Mouse (Mus musculus) lung, postnatal 0 days (tissue): ENCODE results near the gene Urb1. TPM values are rescaled to one million over a fixed set of nuclear protein-coding genes. Genes with fewer than 3 reads are reported as not detected.

Experiments used
- ATAC-seq: fragments of 200-750 bp; cut with Nextera tagmentation; 2 replicates; pipeline ENCODE4 v1.8.0; 2017; ENCODE audit warnings: moderate library complexity
- DNase-seq: peaks from one replicate; pipeline ENCODE4 v3.0.0-alpha.2; 2016; ENCODE audit warnings: low spot score
- H3K27ac ChIP-seq: fragments of 300-500 bp; sonication (generic); 2 replicates; pipeline ENCODE4 v1.5.1; 2014; ENCODE audit warnings: antibody characterized with exemption, mild to moderate bottlenecking, low read length, mixed read lengths
- H3K27me3 ChIP-seq: fragments of 300-500 bp; sonication (generic); replicated peaks from 2 replicates; pipeline ENCODE4 v1.6.1; 2014; ENCODE audit warnings: low read length, mixed read lengths; ENCODE audit not compliant: insufficient read depth
- H3K36me3 ChIP-seq: fragments of 300-500 bp; sonication (generic); 2 replicates; pipeline ENCODE4 v1.6.1; 2014; ENCODE audit warnings: low read length, mixed read lengths; ENCODE audit not compliant: insufficient read depth
- H3K4me1 ChIP-seq: fragments of 300-500 bp; sonication (generic); 2 replicates; pipeline ENCODE4 v1.6.1; 2014; ENCODE audit warnings: antibody characterized with exemption, low read depth, low read length, mixed read lengths; ENCODE audit not compliant: insufficient read depth
- H3K4me2 ChIP-seq: fragments of 300-500 bp; sonication (generic); replicated peaks from 2 replicates; pipeline ENCODE4 v1.6.1; 2014; ENCODE audit warnings: low read depth, mild to moderate bottlenecking, low read length, moderate library complexity, mixed read lengths
- H3K4me3 ChIP-seq: fragments of 300-500 bp; sonication (generic); 2 replicates; pipeline ENCODE4 v1.5.1; 2014; ENCODE audit warnings: low read depth, low read length
- H3K9ac ChIP-seq: fragments of 300-500 bp; sonication (generic); replicated peaks from 2 replicates; pipeline ENCODE4 v1.6.1; 2014; ENCODE audit warnings: low read depth, mild to moderate bottlenecking
- H3K9me3 ChIP-seq: fragments of 300-500 bp; sonication (generic); 2 replicates; pipeline ENCODE4 v1.6.1; 2016; ENCODE audit warnings: low read length, mixed read lengths
- CTCF ChIP-seq: IDR thresholded peaks from 2 replicates; pipeline ENCODE4 v1.5.1; 2016; ENCODE audit warnings: antibody characterized with exemption, mild to moderate bottlenecking
- EP300 ChIP-seq: IDR thresholded peaks from 2 replicates; pipeline ENCODE4 v1.6.1; 2016; ENCODE audit warnings: antibody characterized with exemption, mild to moderate bottlenecking, control low read depth
- WGBS: fragments of 180-500 bp; shearing (Covaris S2); extraction: QIAGEN DNeasy Blood & Tissue Kit; methylation state at CpG from one replicate; pipeline ENCODE4 v1.1.7; 2014; 5-methylcytosine and 5-hydroxymethylcytosine counted together
- polyA plus RNA-seq: library from polyadenylated mRNA; unstranded; fragments of >200 nt; fragmentation: Nextera tagmentation; extraction: Ambion mirVana; gene quantifications from 2 replicates; pipeline ENCODE4 v1.2.1, GENCODE M21; 2015

Urb1 gene
- 2.7 TPM in 2 replicates for polyA plus RNA-seq

GRCm38 (mm10) chr16:90809975-90810715 lies at the start of gene Urb1:
TSS of gene Urb1 (minus strand) at chr16:90810413.
- ATAC-seq = peak; percentile 97
- 0% methylated on average over 47 of the region's 47 CpGs for WGBS
- Histone ChIP-seq H3K27ac (peak within 1 kb of the TSS; percentile 71), H3K4me3 (peak within 1 kb of the TSS; percentile 66), H3K4me2 (peak within 1 kb of the TSS; percentile 90), H3K4me1 (peaks cover 4% of the 10 kb centered on the region; the same call in 1 of the 2 replicates), H3K9ac (peak within 1 kb of the TSS; percentile 37), H3K36me3 (no peaks in the 10 kb centered on the region), H3K27me3 (no peaks in the 10 kb centered on the region), H3K9me3 (no peaks in the 10 kb centered on the region)
- peak; percentile 97 for DNase-seq
- TF ChIP-seq EP300 = 0 out of 2 replicates have a peak, but pooled peaks have one; percentile 12
- TF ChIP-seq CTCF = no peak

GRCm38 (mm10) chr16:90858206-90858605 lies 48.0 kb upstream of the Urb1 start:
- no peak overlapping the region for H3K4me2 ChIP-seq
- no peaks in the 10 kb centered on the region for H3K27me3 ChIP-seq
- 83% methylated on average over 4 of the region's 4 CpGs for WGBS
- TF ChIP-seq CTCF (no peak), EP300 (no peak)
- no peaks in the 10 kb centered on the region for H3K4me1 ChIP-seq
- H3K9me3 ChIP-seq = no peaks in the 10 kb centered on the region
- H3K36me3 ChIP-seq = no peaks in the 10 kb centered on the region
- no peak overlapping the region for H3K9ac ChIP-seq
- DNase-seq (no peak), ATAC-seq (no peak)
- H3K27ac ChIP-seq = no peak overlapping the region
- no peak overlapping the region for H3K4me3 ChIP-seq

GRCm38 (mm10) chr16:90856552-90857200 lies 46.5 kb upstream of the Urb1 start:
- TF ChIP-seq CTCF (no peak), EP300 (peak; percentile 88)
- DNase-seq = peak; percentile 85
- H3K4me3 ChIP-seq = no peak overlapping the region
- no peaks in the 10 kb centered on the region for H3K36me3 ChIP-seq
- H3K9me3 ChIP-seq = no peaks in the 10 kb centered on the region
- no peaks in the 10 kb centered on the region for H3K27me3 ChIP-seq
- peak overlapping the region; percentile 23; the same call in 1 of the 2 replicates for H3K27ac ChIP-seq
- WGBS = 63% methylated on average over 6 of the region's 6 CpGs
- no peaks in the 10 kb centered on the region for H3K4me1 ChIP-seq
- H3K9ac ChIP-seq = no peak overlapping the region
- no peak overlapping the region for H3K4me2 ChIP-seq
- ATAC-seq = peak; percentile 88

- ATAC-seq (no peak), DNase-seq (no peak)
- Histone ChIP-seq H3K4me3 (no peak overlapping the region), H3K27me3 (no peaks in the 10 kb centered on the region), H3K9ac (no peak overlapping the region), H3K9me3 (no peaks in the 10 kb centered on the region), H3K4me1 (no peaks in the 10 kb centered on the region), H3K27ac (no peak overlapping the region), H3K4me2 (no peak overlapping the region), H3K36me3 (no peaks in the 10 kb centered on the region)
- no peak for TF ChIP-seq CTCF
- no peak for TF ChIP-seq EP300
- WGBS = 68% methylated on average over 11 of the region's 11 CpGs
Observed at GRCm38 (mm10) chr16:90851621-90852334, 41.6 kb upstream of the Urb1 start.

- H3K9me3 ChIP-seq = no peaks in the 10 kb centered on the region
- no peaks in the 10 kb centered on the region for H3K36me3 ChIP-seq
- no peak overlapping the region for H3K27ac ChIP-seq
- H3K9ac ChIP-seq = no peak overlapping the region
- H3K4me3 ChIP-seq = no peak overlapping the region
- ATAC-seq = no peak
- H3K27me3 ChIP-seq = no peaks in the 10 kb centered on the region
- no peaks in the 10 kb centered on the region for H3K4me1 ChIP-seq
- TF ChIP-seq EP300 (no peak), CTCF (no peak)
- no peak overlapping the region for H3K4me2 ChIP-seq
- WGBS = 82% methylated on average over 7 of the region's 7 CpGs
- DNase-seq = no peak
Observed at GRCm38 (mm10) chr16:90850881-90851280, 40.7 kb upstream of the Urb1 start.

GRCm38 (mm10) chr16:90849262-90849661 lies 39.0 kb upstream of the Urb1 start:
- Histone ChIP-seq H3K36me3 (no peaks in the 10 kb centered on the region), H3K4me2 (no peak overlapping the region), H3K4me3 (no peak overlapping the region), H3K9me3 (no peaks in the 10 kb centered on the region), H3K9ac (no peak overlapping the region), H3K27me3 (no peaks in the 10 kb centered on the region), H3K27ac (peak overlapping the region; percentile 62; the same call in 1 of the 2 replicates), H3K4me1 (peaks cover 5% of the 10 kb centered on the region; the same call in 1 of the 2 replicates)
- DNase-seq = peak; percentile 68
- peak; percentile 39 for ATAC-seq
- TF ChIP-seq CTCF (no peak), EP300 (no peak)
- 42% methylated on average over 12 of the region's 12 CpGs for WGBS
